Mouse (Mus musculus) bone marrow, adult 2 months (tissue): ENCODE measurements around the gene Glcci1. TPM values are rescaled to one million over a fixed set of nuclear protein-coding genes. Genes with fewer than 3 reads are reported as not detected.

Experiments used
- H3K27ac ChIP-seq: fragments of 200-500 bp; 2 replicates; pipeline ENCODE4 v1.5.1; 2012; ENCODE audit warnings: low read depth, mild to moderate bottlenecking, control low read depth, inconsistent platforms, low read length; ENCODE audit not compliant: control insufficient read depth, poor library complexity, insufficient read depth
- H3K4me1 ChIP-seq: fragments of 200-500 bp; 2 replicates; pipeline ENCODE4 v1.6.1; 2011; ENCODE audit warnings: low read length; ENCODE audit not compliant: control insufficient read depth, insufficient read depth
- H3K4me3 ChIP-seq: fragments of 200-500 bp; replicated peaks from 2 replicates; pipeline ENCODE3; 2011; ENCODE audit warnings: mild to moderate bottlenecking, low read depth, low read length, control low read depth; ENCODE audit not compliant: control insufficient read depth
- CTCF ChIP-seq: fragments of 200-500 bp; IDR thresholded peaks from 2 replicates; pipeline ENCODE4 v1.5.1; 2011; ENCODE audit warnings: low read length, control low read depth; ENCODE audit not compliant: control insufficient read depth, insufficient read depth
- POLR2A ChIP-seq: fragments of 200-500 bp; IDR thresholded peaks from 2 replicates; pipeline ENCODE4 v1.6.1; 2011; ENCODE audit warnings: low read depth, mild to moderate bottlenecking, control low read depth, low read length, borderline replicate concordance; ENCODE audit not compliant: control insufficient read depth
- WGBS: fragments of 180-500 bp; shearing (Covaris S2); methylation state at CpG from one replicate; pipeline ENCODE4 v1.1.7; 2018; 5-methylcytosine and 5-hydroxymethylcytosine counted together
- polyA plus RNA-seq: library from polyadenylated mRNA; stranded (reverse); fragments of >200 nt; gene quantifications from 2 replicates; pipeline ENCODE4 v1.2.4, GENCODE M21; 2011; ENCODE audit warnings: low replicate concordance; ENCODE audit not compliant: missing spikeins, insufficient read depth, insufficient read length

Glcci1 gene
- polyA plus RNA-seq = 1.4 and 14.7 TPM in 2 replicates

DNA sequence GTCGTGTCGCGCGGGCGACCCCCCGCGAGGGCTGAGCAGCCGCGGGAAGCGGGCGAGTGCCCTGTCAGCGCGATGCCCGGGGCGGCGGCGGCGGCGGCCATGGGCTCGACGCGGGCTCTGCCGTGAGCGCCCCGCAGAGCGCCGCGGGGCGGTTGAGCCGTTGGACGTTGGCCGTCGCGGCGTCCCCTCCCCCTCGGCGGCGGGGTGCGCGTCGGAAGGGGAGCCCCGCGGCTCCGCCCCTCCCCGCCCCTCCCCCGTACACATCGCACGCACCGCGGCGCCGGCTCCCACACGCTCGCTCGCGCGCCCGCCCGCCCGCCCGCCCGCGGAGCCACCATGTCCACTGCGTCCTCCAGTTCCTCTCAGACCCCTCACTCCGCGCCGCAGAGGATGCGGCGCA lies at the start of gene Glcci1:
Gene Glcci1 (plus strand): TSS at position 50 of the 400 bp plus-strand sequence.
- WGBS = 1% methylated on average over 48 of the region's 69 CpGs
- peak within 1 kb of the TSS; percentile 92 for H3K4me3 ChIP-seq
- H3K27ac ChIP-seq = peak within 1 kb of the TSS; percentile 100
- TF ChIP-seq POLR2A (peak; percentile 50; the same call in 1 of the 2 replicates), CTCF (no peak)
- H3K4me1 ChIP-seq = no peaks in the 10 kb centered on the region; the same call in 1 of the 2 replicates

DNA sequence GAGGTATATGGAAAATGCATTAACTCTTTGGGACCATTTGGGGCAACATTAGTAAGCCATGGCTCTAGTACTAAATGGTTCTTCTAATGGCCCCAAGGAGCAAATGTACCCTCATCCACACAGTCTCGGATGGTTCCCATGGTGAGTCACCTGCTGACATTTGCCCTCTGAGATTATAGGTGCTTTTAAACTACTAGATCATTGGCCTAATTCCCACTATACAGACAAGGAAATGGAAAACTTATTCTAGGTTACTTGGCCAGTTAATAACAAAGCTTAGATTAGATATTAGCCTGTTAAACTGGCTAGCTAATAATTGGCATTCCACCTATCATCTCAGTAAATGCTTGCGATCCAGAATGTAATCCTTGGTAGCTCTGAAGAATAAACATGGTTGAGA lies 47.0 kb upstream of the Glcci1 start:
- H3K27ac ChIP-seq = no peak overlapping the region
- H3K4me3 ChIP-seq = no peak overlapping the region
- TF ChIP-seq CTCF (no peak), POLR2A (no peak)
- WGBS = 91% methylated on average over 2 of the region's 2 CpGs
- H3K4me1 ChIP-seq = no peaks in the 10 kb centered on the region; the same call in 1 of the 2 replicates

DNA sequence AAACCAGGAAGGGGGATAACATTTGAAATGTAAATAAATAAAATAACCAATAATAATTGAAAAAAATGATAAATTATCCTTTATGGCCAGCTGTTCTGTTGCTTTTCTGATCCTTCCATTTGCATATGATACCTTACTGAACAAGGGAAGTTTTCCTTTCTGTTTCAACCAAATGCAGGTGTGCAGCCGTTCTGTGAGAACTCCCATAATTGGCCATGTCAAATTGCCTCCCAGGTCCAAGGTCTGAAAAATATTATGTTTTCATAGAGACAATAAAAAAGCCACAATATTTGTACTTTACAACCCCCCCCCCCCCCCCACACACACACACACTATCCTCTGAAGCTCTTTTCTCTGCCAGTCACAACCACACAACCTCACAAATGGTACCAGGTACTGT lies 44.0 kb upstream of the Glcci1 start:
- no peak for TF ChIP-seq CTCF
- TF ChIP-seq POLR2A = no peak
- Histone ChIP-seq H3K4me3 (no peak overlapping the region), H3K4me1 (no peaks in the 10 kb centered on the region; the same call in 1 of the 2 replicates), H3K27ac (no peak overlapping the region)
- 81% methylated on average over 1 of the region's 1 CpGs for WGBS

- WGBS = 85% methylated on average over 5 of the region's 5 CpGs
- no peaks in the 10 kb centered on the region; the same call in 1 of the 2 replicates for H3K4me1 ChIP-seq
These were observed 43.4 kb upstream of the Glcci1 start for GRCm38 (mm10) chr6:8465985-8466384.

GRCm38 (mm10) chr6:8467667-8468337 lies 41.6 kb upstream of the Glcci1 start:
- Histone ChIP-seq H3K4me1 (no peaks in the 10 kb centered on the region; the same call in 1 of the 2 replicates), H3K27ac (no peak overlapping the region), H3K4me3 (no peak overlapping the region)
- TF ChIP-seq CTCF = no peak
- TF ChIP-seq POLR2A = no peak
- 89% methylated on average over 10 of the region's 10 CpGs for WGBS

More at GRCm38 (mm10) chr6:8465985-8466384, 43.4 kb upstream of the Glcci1 start:
- Histone ChIP-seq H3K27ac (no peak overlapping the region), H3K4me3 (no peak overlapping the region)
- TF ChIP-seq POLR2A (no peak), CTCF (no peak)

DNA sequence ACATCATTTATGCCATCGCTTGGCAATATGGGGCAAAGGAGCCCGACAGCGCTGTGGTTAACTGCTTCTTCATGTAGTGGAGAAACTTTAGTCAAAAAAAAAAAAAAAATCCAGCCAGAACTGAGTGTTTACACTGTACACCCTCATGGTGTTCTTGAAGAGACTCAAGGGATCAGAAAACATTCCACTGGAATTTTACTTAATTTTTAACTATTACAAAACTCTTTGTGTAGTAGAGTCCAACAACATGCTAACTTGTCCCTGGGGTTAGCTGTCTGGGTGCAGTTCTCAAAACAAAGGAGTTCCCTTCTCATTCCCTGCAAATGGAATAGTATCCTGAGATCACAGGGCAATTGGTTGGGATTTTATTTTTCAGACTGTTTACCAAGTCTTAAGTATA lies 39.5 kb upstream of the Glcci1 start:
- TF ChIP-seq POLR2A (no peak), CTCF (no peak)
- no peak overlapping the region for H3K4me3 ChIP-seq
- no peaks in the 10 kb centered on the region; the same call in 1 of the 2 replicates for H3K4me1 ChIP-seq
- H3K27ac ChIP-seq = no peak overlapping the region
- 83% methylated on average over 3 of the region's 3 CpGs for WGBS

DNA sequence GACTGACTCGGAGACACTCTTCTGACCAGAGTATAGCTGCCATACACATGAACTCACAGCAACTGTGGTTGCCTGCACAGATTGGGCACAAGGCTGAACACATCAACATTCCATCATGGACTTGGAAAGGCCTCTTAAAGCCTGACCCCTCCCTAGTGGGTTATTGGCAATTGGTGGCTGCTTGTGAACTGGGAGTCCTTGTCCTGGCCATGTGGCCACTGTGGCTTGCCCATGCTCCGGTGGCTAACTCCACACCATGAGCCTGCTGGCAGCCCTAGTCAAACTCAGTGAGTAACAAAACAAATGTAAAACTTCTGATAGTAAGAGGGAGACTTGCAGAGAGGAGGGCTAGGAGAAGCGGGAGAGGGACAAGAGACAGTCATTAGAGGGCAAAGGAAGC lies 37.3 kb upstream of the Glcci1 start:
- Histone ChIP-seq H3K4me3 (no peak overlapping the region), H3K4me1 (no peaks in the 10 kb centered on the region), H3K27ac (no peak overlapping the region)
- 89% methylated on average over 3 of the region's 3 CpGs for WGBS
- TF ChIP-seq CTCF = no peak
- no peak for TF ChIP-seq POLR2A

DNA sequence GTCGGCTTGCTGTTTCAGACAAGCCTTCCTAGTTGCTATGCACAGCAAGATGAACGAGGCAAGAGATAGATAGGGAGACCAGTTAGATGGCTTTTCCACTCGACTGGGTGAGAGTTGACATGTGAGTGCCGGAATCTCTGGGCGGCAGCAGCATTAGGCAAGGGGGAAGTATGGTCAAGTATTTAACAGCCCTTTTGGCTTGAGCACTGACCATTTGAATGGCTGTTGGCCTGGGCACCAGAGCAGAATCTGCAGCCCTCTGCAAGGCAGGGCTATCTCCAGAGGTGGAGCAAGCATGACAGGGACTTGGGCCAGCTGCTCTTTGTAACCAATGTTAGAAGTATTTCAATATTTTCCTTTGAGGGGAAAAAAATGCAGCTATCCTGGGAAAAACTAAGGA lies 36.5 kb upstream of the Glcci1 start:
- TF ChIP-seq POLR2A (no peak), CTCF (no peak)
- WGBS = 68% methylated on average over 5 of the region's 5 CpGs
- Histone ChIP-seq H3K4me3 (no peak overlapping the region), H3K4me1 (no peaks in the 10 kb centered on the region), H3K27ac (no peak overlapping the region)

GRCm38 (mm10) chr6:8473498-8473897 lies 35.9 kb upstream of the Glcci1 start:
- H3K4me1 ChIP-seq = no peaks in the 10 kb centered on the region
- H3K27ac ChIP-seq = no peak overlapping the region
- no peak overlapping the region for H3K4me3 ChIP-seq
- TF ChIP-seq POLR2A (no peak), CTCF (no peak)
- WGBS = 73% methylated on average over 5 of the region's 5 CpGs
